Mouse (Mus musculus) CD4-positive, CD25-positive, alpha-beta regulatory T cell, adult 2 months (primary cell): ENCODE measurements around the gene Olfml2a.
A peak's percentile ranks its signal among the peaks of the same experiment; 100 is the strongest.

ENCODE experiments used
- DNase-seq: peaks from one replicate; pipeline ENCODE4 v3.0.0-alpha.2; 2012; ENCODE audit warnings: low read depth, low spot score

Gene Olfml2a

DNA sequence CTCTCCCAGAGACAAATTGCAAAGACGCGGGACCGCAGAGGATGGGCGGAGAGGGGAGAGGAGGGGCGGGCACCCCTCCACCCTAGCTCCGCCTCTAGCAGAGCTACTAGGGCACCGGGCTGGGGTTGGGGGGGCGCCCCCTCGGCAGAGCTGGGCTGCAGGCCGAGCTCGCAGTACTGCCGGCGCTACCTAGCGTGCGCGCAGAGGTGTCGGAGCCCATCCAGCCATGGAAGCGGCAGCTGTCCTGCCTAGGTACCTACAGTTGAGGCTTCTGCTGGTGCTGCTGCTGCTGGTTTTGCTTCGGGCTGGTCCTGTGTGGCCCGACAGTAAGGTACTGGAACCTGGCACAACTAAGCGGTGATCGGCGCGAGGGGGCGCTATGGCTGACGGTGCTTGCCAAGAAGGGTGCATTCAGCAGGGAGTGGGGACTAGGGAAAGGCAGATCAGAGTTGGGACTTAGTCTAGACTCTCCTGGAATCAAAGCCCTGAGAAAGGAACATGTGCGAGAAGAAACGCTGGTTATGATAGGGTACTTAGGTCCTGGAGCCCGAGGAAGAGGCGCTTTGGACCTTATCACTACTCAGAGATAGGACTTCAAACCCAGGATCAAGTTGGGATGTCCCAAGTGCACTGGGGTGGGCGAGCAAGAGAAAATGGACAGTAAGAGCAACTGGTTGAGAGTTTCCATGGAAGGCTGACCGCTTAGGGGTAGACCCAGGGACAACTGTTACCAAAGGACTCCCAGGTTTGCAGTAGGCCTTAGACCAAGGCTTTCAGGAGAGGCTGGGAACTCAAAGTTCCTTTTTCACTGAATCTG lies at the start of gene Olfml2a:
Gene Olfml2a, plus strand, starts transcription at position 128 of the 817 bp plus-strand sequence.
- DNase-seq = peak; percentile 79

DNA sequence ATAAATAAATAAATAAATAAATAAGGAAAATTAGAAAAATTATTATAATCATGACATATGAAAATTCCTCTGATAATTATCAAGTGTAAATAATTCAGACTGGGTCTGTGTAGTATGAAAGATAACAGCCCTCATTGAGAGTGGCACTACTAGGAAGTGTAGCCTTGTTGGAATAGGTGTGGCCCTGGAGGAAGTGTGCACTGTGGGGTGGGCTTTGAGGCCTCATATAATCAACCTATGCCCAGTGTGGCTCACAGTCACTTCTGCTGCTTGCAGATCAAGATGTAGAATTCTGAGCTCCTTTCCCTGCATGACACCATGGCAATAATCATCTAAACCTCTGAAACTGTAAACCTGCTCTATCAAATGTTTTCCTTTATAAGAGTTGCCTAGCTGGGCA lies 28.9 kb upstream of the Olfml2a start:
- DNase-seq = no peak

DNA sequence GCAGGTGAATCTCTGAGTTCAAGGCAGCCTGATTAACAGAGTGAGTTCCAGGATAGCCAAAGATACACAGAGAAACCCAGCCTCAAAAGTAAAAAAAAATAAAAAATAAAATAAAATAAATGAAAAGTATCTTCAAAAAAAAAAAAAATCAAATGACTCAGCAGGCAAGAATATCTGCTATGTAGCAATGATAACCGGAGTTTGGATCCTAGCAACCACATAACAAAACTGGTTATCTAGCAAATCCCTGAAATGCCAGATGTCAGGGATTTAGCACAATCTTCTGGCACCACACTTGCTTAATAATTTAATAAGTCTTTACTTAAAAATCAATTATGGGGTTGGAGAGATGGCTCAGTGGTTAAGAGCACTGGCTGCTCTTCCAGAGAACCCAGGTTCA lies 27.5 kb upstream of the Olfml2a start:
- DNase-seq = no peak

DNA sequence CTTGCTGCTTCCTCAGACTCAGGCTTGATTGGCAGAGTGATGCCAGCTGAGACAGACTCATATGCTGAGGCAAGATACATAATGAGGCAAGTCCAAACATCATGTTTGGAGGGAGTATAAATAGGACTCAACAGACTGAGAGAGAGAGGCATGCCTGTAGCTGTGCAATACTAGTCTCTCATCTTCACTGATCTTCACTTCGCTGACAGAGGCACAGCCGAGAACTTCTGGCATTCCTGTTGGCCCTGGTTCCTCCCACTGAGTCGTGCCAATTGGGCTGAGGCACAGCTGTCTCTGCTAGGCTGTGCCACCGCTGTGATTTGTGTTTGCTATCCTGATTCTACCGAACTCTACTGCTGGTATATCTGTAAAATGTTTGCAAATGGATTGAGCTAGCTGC lies 25.7 kb upstream of the Olfml2a start:
- no peak for DNase-seq

DNA sequence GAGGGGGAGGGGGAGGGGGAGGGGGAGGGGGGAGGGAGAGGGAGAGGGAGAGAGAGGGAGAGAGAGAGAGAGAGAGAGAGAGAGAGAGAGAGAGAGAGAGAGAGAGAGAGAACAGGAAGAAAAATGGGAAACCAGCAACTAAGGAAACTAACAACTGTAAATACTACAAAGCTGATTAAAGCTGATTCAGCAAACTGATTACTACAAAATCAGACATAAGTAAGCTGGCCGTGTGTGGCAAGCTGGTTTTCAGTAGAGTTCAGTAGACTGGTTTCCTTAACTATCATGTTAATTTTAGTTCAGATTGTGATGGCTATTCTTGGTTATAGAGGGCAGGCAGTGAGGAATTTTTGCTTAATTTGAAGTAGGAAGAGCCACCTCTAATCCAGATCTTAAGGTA lies 23.2 kb upstream of the Olfml2a start:
- DNase-seq = no peak

DNA sequence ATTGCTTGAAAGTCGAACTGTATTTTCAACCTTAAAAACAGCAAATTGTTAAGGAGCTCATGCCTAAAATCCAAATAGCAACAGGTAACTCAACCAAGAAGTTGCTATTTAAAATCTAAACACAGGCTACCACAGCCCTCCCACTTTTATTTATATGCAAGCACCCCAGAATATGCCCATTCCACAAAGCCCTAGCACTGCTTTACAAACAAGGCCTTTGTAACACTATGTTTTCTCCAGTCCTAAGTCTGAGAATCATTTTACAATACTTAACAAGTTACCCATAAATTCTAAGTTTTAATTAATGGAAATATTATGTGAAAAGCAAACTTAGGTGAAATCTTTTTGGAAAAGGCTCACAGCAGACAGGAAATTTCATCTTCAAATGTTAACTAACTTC lies 17.3 kb upstream of the Olfml2a start:
- no peak for DNase-seq

DNA sequence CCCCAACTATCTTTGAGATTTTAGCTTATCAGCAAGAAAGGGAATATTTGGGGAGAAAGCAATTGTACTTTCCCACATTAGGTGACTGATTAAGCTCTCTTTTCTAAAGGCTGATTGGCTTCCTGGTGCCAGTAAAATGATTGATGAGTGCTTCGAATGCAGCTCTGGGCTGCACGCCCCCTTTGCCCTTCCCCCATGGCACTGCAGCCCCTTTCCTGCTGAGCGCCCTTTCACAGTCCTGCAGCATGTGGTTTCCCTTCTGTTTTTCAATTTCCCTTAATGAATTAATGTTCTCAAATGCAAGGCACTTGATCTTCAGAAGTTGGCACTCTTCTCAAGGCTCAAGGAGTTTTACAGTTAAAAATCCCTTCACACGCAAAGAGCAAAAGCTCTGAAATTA lies 16.8 kb upstream of the Olfml2a start:
- DNase-seq = no peak

DNA sequence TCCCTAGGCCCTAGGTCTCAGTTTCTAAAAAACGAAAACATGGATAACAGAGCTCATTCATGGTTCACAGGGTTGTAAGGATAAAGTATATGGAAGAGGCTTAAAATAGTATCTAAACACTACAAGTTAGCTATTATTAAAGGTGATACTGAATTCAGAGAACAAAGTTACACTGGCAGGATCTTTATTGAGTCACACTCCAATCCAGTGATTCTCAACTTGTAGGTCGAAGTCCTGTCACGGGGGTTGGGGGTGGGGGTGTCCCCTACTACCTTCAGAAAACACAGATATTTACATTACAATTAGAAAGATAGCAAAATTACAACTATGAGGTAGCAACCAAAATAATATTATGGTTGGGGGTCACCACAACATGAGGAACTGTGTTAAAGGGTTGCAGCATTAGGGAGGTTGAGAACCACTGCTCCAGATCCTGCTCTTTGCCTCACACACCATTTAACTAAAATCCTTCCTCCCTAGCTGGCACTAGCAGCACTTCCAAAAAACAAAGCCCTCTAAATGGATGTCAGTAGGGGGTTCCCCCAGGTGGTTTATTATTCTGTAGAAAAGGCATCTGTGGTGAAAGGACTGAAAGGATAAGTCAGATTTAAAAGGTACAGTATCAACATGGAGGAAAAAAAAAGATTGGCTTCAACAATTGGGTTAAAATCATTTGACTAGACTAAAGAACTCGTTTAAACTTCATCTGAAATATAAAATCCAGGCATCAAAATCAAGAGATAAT lies 14.7 kb upstream of the Olfml2a start:
- DNase-seq = no peak

DNA sequence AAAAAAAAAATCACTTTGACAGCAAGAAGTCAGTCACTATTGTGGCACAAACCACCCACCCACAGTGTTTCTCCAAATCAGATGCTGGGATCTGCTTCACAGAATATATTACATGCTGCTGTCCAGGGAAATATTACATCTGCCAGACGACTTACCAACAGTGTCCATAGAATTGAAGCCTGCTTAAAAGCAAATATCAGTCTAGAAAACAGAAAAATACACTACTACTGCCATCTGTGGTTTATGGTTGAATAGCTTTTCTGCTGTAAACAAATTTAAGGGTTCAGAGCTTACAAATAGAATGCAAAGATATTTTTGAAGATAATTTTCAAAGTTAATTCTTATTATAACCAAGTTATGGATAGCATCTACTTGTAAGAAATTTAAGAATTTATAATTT lies 10.4 kb upstream of the Olfml2a start:
- DNase-seq = no peak

DNA sequence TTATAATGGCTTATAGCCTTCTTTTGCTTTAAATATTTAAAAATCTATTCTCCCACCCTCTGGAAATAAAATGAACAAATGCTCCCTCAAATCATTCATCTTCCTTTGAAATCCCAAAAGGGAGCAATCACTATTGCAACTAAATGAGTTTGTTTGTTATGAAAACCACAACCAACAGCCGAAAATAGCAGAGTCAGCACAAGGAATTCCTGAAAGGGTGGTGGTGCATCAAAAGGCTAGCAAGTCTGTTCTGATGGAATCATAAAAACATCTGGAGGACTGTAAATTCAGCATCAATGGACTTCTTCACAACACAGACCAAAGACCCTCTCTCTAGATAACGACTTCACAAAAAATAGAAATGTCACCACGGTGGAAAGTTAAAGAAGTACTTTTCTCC lies 8.3 kb upstream of the Olfml2a start:
- no peak for DNase-seq

DNA sequence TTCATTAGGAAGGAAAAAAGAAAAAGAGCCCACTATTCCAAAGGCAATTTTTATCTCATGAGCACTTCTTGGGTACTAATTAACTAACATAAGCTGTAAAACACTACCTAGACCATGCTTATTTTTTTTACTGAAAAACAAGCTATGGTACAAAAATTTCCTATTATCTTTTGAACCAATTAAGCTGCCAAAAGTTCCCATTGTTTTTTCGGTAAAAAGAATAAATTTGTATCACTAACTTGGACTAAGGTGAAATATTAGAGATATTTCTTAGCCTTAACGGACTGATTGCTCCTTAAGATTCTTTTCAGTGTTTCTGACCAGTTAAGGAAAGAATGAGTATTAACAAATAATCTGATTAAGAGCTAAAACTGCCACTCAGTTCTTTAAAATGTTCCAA lies 7.9 kb upstream of the Olfml2a start:
- DNase-seq = no peak

DNA sequence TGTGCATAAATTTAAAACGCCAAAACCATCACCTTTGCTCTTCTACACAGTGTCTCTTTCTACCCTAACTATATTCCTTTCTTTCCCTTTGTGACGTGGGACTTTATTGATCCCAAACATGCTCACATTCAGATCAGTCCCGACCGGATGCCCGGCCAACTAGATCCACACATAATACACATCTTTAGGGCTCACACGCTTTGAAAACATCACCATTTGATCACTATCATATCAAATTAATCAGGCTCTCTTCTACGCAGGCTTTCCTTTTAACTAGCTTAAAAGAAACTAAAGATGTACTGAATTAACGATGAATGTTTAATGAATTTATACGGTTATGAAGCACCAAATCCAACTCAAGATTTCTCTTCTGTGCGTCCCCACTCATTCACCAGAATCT lies 7.2 kb upstream of the Olfml2a start:
- no peak for DNase-seq

DNA sequence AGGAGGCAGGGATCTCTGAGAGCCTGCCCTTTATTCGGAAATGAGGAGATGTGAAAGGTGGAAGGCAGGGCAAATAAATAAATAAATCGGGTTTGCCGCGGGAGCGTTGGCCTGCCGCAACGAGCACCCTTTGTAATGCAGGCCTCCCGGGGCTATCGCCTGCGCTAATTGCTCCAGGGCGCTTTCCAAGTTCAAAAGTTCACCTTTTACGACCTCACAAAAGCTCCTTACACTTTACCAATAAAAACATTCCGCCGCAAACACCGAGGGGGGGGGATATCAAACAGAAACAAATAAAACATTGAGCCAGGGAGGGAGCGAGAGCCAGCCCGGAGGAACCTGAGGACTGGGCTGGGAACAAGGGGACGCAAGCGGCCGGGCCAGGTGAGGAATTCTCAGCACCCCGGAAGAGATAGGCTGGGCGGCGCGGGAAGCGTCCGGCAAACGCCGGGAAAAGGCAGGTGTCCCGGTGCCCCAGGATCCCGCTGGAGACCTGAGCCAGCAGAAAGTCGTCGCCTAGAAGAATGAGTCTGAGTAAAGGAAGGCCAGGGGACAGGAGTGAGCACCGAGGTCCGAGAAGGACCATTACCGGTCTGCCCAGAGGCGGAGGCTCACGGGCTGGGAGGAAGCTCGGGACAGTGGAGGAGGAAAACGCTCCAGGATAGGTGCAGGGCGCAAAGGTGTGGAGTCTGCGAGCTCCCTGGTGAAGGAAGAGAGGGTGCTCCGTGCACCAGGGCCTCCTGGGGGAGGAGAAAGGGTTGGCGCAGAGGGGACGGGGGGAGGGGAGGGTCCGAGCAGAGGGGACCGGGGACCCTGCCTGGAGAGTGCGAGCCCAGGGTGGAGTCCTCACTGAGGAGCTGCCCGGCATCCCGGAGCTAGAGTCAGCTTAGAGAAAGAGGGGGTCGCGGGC lies 6.4 kb upstream of the Olfml2a start:
- peak; percentile 31 for DNase-seq

DNA sequence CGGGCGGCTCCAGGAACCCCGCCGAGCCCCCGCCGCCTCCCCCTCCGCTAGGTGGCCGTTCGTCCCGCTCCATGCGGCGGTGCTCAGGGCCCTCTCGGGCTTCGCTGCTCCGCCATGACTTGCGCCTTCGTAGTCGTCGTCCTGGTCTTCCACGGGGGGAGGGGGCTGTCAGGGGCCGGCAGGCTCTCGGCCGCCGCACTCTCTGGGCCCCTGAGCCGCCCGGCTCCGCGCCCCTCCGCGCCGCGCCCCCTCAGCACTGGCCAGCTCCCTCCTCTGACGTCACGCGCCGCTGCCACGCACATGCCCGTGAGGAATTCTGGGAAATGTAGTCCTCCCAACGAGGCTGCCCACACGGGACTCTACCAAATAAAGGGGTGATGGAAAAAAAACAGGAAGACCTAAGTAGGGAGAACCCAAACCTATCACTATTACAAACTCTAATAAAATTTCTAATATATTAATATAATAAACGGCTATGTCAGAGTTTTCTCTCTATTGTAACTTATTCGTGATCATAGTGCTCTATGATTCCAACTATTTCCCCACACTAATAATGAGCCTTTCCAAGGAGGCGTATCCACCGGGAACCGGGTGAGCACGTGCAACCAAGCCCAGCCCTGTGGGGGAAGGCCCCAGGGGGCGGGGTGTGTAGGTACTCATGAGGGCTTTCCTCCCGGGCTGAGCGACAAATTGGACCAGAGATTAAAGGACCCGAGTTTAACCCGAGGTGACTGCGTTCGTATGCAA lies 5.5 kb upstream of the Olfml2a start:
- DNase-seq = peak; percentile 96

DNA sequence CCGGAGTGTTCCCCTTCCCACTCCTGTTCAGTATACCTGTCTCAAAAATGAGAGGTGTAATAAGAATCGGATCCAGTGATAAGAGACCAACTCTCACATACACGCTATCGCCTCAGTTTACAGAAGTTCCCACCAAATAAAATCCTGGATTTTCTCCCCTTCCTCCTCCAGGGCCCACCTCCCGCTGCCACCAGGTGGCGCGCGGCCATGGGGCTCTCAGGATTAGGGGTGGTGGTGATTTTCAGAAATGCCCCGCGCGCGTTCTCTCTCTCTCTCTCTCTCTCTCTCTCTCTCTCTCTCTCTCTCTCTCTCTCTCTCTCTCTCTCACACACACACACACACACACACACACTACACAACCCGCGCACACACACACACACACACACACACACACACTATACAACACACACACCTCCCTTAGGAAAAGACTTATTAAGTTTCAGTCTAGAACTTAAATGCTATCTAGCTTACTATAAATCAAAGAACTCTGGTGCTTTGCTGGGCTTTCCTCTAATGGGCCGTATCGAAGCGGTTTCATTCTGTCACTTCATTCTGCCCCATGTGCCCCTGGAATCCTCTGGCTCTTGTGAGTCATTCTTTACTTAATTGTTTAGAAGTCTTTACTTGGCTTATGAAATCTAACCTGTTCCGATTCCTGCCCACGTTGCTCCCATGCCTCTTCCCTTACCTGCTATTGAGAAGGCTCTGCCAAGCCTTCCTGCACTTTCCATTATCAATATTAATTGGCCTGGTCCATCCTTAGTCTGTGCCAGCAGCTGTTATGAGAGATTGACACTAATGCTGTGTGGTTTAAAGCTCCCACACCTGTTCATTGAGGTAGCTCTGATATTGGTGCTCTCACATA lies 4.4 kb upstream of the Olfml2a start, which contains the start of gene Nr6a1:
Gene Nr6a1, minus strand, starts transcription at position 574 of the 865 bp plus-strand sequence.
- DNase-seq = peak; percentile 81

DNA sequence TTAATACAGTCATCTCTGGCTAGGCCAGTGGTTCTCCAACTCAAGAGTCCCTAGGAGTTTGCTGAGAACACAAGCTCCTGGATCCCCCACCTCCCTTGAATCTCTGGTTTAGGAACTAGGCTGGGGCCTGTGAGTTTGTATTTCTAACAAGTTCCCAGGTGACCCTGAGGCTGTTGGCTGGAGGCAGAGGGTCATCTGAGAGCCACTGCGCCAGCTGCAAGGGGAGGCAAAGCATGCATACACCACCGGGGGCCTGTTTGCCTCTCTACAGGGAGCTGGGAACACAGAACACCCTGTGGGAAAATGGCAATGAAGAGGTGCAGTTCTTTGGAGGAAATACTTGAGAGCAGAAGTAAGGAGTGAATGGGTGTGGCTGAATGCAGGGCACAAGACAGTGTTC lies 1.5 kb upstream of the Olfml2a start:
- DNase-seq = no peak

DNA sequence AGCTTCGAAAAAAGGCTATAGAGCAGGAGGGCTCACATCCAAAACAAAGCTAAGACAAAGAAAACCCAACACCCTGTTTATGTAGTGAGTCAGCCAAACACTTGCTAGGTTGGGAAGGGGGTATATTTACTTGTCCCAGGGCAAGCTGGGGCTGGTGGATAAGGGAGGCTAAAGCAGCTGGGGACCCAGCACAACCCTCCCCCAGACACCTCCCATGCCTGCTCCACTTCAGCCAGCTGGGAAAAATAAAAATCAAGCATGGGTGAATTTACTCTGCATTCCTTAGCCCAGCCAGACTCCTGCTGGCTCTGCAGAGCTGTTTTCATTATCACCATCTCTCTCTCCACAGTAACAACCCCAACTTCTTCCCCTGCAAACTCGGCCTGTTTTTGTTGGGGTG lies 2.2 kb downstream of the Olfml2a start:
- DNase-seq = no peak

DNA sequence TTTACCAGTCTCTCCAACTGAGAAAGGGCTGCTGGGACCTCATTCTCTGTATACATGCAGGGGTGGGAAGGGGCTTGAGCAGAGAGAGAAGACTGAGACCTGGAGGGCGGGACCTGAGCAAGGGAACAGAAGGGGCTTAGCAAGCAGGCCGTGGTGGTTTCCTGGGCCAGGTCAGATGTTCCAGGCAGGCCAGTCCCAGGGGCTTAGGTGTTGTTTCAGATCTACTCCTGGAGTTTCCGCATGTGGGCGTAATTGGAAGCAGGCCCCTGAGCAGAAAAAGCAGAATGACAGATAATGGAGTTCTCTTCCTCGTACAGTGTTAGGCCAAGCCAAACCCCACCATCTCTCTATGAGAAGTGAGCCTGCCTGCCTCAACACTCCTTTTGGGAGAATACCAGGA lies 3.2 kb downstream of the Olfml2a start:
- DNase-seq = no peak

DNA sequence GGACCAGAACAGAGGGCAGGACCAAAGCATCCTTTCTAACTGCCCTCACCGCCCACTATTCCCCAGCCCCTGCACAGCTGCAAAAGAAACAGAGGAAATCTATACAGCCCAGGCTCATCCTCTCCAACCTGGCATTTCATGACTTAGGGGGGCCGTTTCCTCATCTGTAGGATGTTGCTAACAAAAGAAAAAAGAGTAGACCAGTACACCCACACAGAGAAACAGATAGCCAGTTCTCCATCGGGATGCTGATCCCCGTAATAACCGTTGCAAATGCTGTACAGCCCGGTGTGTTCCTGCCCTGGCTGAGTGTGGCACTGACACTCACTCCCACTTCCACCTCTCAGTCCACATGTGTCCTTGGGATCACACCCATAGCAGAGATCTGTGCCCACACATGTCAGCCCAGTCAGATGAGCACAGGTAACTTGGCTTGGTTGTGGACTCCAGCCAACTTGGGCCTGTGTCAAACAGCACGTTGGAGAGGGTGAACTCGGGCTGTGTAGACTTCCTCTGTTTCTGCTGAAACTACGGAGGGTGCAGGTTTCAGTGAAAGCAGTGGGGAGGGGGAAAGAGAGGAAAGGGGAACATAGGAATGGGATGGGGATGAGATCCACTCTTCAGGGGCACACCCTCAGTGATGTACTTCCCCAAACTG lies 5.1 kb downstream of the Olfml2a start:
- DNase-seq = no peak

DNA sequence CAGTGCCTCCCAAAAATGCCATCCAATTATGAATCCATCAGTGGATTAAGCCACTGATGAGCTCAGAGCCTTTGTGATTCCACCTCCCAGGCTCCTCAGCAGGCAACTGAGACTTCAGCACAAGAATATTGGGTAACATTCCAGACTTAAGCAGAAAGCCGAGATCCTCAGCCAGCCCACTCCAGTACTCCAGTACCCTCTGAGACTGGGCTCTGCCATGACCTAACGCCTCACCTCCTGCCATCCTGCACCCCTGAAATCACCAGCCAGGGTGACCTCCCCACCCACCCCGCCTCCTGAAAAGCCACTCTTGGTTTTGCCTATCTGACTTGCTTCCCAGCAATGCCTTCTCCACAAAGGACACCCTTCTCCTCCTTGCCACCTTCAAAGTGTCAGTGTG lies 5.6 kb downstream of the Olfml2a start:
- no peak for DNase-seq
